ENCODE assay signal across 8 mouse cellular contexts in the genomic region with DNA sequence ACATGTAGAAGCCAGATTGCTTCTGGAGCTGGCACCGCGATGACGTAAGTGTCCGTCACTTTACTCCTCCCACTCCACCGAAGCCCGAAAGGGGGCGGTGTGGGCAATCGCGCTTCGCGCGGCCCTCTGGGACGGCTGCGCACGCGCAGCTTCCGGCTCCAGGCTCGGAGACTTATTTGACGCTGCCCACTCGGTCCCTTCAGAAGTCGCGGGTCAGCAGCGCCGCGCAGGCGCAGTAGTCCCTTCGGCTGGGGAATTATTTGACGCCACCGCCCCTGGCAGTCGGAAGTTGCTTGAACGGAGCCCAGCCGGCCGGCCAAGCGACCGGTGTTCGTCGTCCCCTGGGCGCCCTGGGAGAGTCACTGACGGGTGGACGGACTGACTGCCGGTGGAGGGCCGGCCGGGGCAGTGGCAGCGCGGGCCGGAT. TPM values are rescaled to one million over a fixed set of nuclear protein-coding genes. Genes with fewer than 3 reads are reported as not detected.
DNase-seq lines count a peak whose midpoint lies in the region; ATAC-seq lines count a peak whose summit lies in the region.

A gene (plus strand): TSS at position 254 of the 427 bp plus-strand sequence.

- peak within 1 kb of the TSS; percentile 83 for H3K27ac ChIP-seq in lung, embryonic 16.5 days (ENCODE audit: low read length)

- H3K9ac ChIP-seq in lung, embryonic 16.5 days (ENCODE audit: low read length) = peak within 1 kb of the TSS; percentile 93

- no peaks in the 10 kb centered on the region for H3K9me3 ChIP-seq in lung, embryonic 16.5 days (ENCODE audit: control insufficient read depth, low read length)

- WGBS in lung, embryonic 16.5 days = under 1% methylated on average over 40 of the region's 46 CpGs

- ATAC-seq in hematopoietic stem cell, adult 5-6 weeks (replicated peaks in 1 of 2; ENCODE audit: insufficient read depth in 1 of 2, low FRiP score in 2 of 2, low TSS enrichment in 1 of 2, low read depth in 1 of 2, poor library complexity in 2 of 2, severe bottlenecking in 2 of 2) = peak; percentile 95
- ATAC-seq in lung, embryonic 16.5 days (ENCODE audit: low read depth) = peak; percentile 95

- peak; percentile 93 for DNase-seq in MEL-GATA-1-ER (ENCODE audit: extremely low read depth, low read depth)
- peak; percentile 99 for DNase-seq in cerebellum, adult 8-10 months
- DNase-seq in forelimb bud, embryonic 11.5 days (ENCODE audit: low read depth, low spot score) = peak; percentile 100
- peak; percentile 97 for DNase-seq in layer of hippocampus, adult 9-10 months (ENCODE audit: low spot score)
- peak; percentile 98 for DNase-seq in ovary, postnatal 10 days (ENCODE audit: low spot score)
- DNase-seq in thymus, postnatal 10 days (ENCODE audit: low spot score in 2 of 2) = peak; percentile 96 to 99

- H3K27me3 ChIP-seq in lung, embryonic 16.5 days (ENCODE audit: control insufficient read depth, insufficient read depth, low read depth, low read length) = no peaks in the 10 kb centered on the region

- H3K36me3 ChIP-seq in lung, embryonic 16.5 days (ENCODE audit: control insufficient read depth, insufficient read depth, low read length) = no peaks in the 10 kb centered on the region

- H3K4me2 ChIP-seq in lung, embryonic 16.5 days (ENCODE audit: low read depth, low read length) = peak within 1 kb of the TSS; percentile 84

- peaks cover 16% of the 10 kb centered on the region for H3K4me1 ChIP-seq in lung, embryonic 16.5 days (replicated peaks; ENCODE audit: control insufficient read depth, insufficient read depth, low read length)

- H3K4me3 ChIP-seq in lung, embryonic 16.5 days (ENCODE audit: low read length) = peak within 1 kb of the TSS; percentile 95

RNA-seq across cellular contexts. Expression of the gene that starts here (rescaled TPM):
- 32.8 and 43.0 TPM in 2 replicates for total RNA-seq in hematopoietic stem cell, adult 5-6 weeks (2017)
- 13.6 and 15.2 TPM in 2 replicates for polyA plus RNA-seq in lung, embryonic 16.5 days (2015; fragmentation: Nextera tagmentation; extraction: Ambion mirVana)

Comparison
In these comparisons a context has a peak if more than half of its experiments do, and no peak if none do; other contexts are left out.
1. Peak in every context shown above with its lines: DNase-seq, ATAC-seq, H3K4me3 ChIP-seq and H3K27ac ChIP-seq.